Comparison of ENCODE assay signal across 9 mouse cellular contexts in the genomic region with DNA sequence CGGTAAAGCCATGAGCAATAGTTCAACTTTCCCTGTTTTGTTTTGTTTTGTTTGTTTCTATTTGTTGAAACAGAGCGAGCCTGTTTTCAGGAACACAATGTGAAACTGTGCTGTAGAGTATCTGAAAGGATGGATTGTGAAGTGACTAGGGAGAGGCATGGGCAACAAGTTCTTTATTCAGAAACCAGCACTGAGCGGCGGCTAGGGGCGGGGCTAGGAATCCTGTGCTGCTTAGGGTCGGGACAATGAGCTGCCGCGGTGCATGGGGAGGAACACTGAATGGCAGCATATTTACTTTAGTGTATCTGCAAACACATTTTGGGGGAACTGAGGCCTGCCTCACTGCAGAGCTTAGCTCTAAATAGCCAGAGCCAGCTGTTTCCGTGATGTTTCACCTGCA. TPM values are rescaled to one million over a fixed set of nuclear protein-coding genes. Genes with fewer than 3 reads are reported as not detected.
DNase-seq lines count a peak whose midpoint lies in the region; ATAC-seq lines count a peak whose summit lies in the region.
"Had no signal": no experiment of that assay in that cellular context is flagged by ENCODE, and none has a peak within 500 bp of the region (broad histone marks: within the 10 kb centered on the region; RNA-seq: fewer than 3 reads in every experiment).

No protein-coding gene starts in this region.

- no peak overlapping the region for H3K9ac ChIP-seq in intestine, embryonic 14.5 days (ENCODE audit: low read length)
- H3K9ac ChIP-seq in intestine, embryonic 16.5 days (ENCODE audit: low read depth, low read length): no peak overlapping the region
- H3K9ac ChIP-seq in hindbrain, embryonic 14.5 days: no peak overlapping the region
- 0 out of 2 replicates have a peak overlapping the region, but pooled peaks have one; percentile 13 for H3K9ac ChIP-seq in neural tube, embryonic 13.5 days

- 36% methylated on average over 9 of the region's 9 CpGs for WGBS in intestine, embryonic 14.5 days
- 26% methylated on average over 9 of the region's 9 CpGs for WGBS in intestine, embryonic 16.5 days
- WGBS in hindbrain, embryonic 14.5 days: 12% methylated on average over 9 of the region's 9 CpGs
- 15% methylated on average over 9 of the region's 9 CpGs for WGBS in neural tube, embryonic 13.5 days

- no peaks in the 10 kb centered on the region for H3K27me3 ChIP-seq in intestine, embryonic 14.5 days (replicated peaks; ENCODE audit: control insufficient read depth, insufficient read depth, low read length)
- no peaks in the 10 kb centered on the region for H3K27me3 ChIP-seq in intestine, embryonic 16.5 days (replicated peaks; ENCODE audit: control insufficient read depth, insufficient read depth, low read length)
- H3K27me3 ChIP-seq in hindbrain, embryonic 14.5 days (ENCODE audit: control insufficient read depth, insufficient read depth, low read length): no peaks in the 10 kb centered on the region
- no peaks in the 10 kb centered on the region for H3K27me3 ChIP-seq in neural tube, embryonic 13.5 days

- peak overlapping the region; percentile 3; the same call in 1 of the 2 replicates for H3K4me2 ChIP-seq in intestine, embryonic 14.5 days (ENCODE audit: low read length)
- H3K4me2 ChIP-seq in intestine, embryonic 16.5 days (ENCODE audit: low read depth, low read length): no peak overlapping the region
- peak overlapping the region; percentile 45 for H3K4me2 ChIP-seq in hindbrain, embryonic 14.5 days (replicated peaks)
- peak overlapping the region; percentile 47 for H3K4me2 ChIP-seq in neural tube, embryonic 13.5 days

- H3K9me3 ChIP-seq in intestine, embryonic 14.5 days (ENCODE audit: control insufficient read depth, low read length): no peaks in the 10 kb centered on the region
- no peaks in the 10 kb centered on the region for H3K9me3 ChIP-seq in intestine, embryonic 16.5 days (ENCODE audit: control insufficient read depth, low read length)
- no peaks in the 10 kb centered on the region for H3K9me3 ChIP-seq in hindbrain, embryonic 14.5 days (ENCODE audit: control insufficient read depth, low read length)
- no peaks in the 10 kb centered on the region for H3K9me3 ChIP-seq in neural tube, embryonic 13.5 days

- DNase-seq in intestine, embryonic 14.5 days (ENCODE audit: low spot score): no peak
- DNase-seq in embryo, embryonic 11 days: peak; percentile 69
- peak; percentile 47 for DNase-seq in hindbrain, embryonic 14.5 days (ENCODE audit: low spot score)
- no peak for DNase-seq in adrenal gland, postnatal 10 days
- no peak for DNase-seq in B cell, adult 2 months
- no peak for DNase-seq in adrenal gland, postnatal 25 days
- DNase-seq: lung, postnatal 4 days had no signal

- no peaks in the 10 kb centered on the region for H3K4me1 ChIP-seq in intestine, embryonic 14.5 days (replicated peaks; ENCODE audit: control insufficient read depth, insufficient read depth, low read length)
- no peaks in the 10 kb centered on the region for H3K4me1 ChIP-seq in intestine, embryonic 16.5 days (ENCODE audit: control insufficient read depth, insufficient read depth, low read length)
- peaks cover 21% of the 10 kb centered on the region for H3K4me1 ChIP-seq in hindbrain, embryonic 14.5 days (replicated peaks; ENCODE audit: control insufficient read depth, insufficient read depth, low read length)
- peaks cover 20% of the 10 kb centered on the region for H3K4me1 ChIP-seq in neural tube, embryonic 13.5 days (replicated peaks)

- no peaks in the 10 kb centered on the region for H3K36me3 ChIP-seq in intestine, embryonic 14.5 days (ENCODE audit: control insufficient read depth, insufficient read depth, low read length)
- H3K36me3 ChIP-seq in intestine, embryonic 16.5 days (ENCODE audit: control insufficient read depth, insufficient read depth, low read length): no peaks in the 10 kb centered on the region
- H3K36me3 ChIP-seq in hindbrain, embryonic 14.5 days (replicated peaks; ENCODE audit: control insufficient read depth, insufficient read depth): no peaks in the 10 kb centered on the region
- H3K36me3 ChIP-seq in neural tube, embryonic 13.5 days: no peaks in the 10 kb centered on the region

- H3K4me3 ChIP-seq in intestine, embryonic 14.5 days (ENCODE audit: low read depth, low read length): no peak overlapping the region
- no peak overlapping the region for H3K4me3 ChIP-seq in intestine, embryonic 16.5 days (ENCODE audit: low read length)
- peak overlapping the region; percentile 8; the same call in 1 of the 2 replicates for H3K4me3 ChIP-seq in hindbrain, embryonic 14.5 days (replicated peaks; ENCODE audit: low read length)
- no peak overlapping the region for H3K4me3 ChIP-seq in neural tube, embryonic 13.5 days

- H3K27ac ChIP-seq in intestine, embryonic 14.5 days (ENCODE audit: low read depth): no peak overlapping the region
- no peak overlapping the region for H3K27ac ChIP-seq in intestine, embryonic 16.5 days (ENCODE audit: low read length)
- no peak overlapping the region for H3K27ac ChIP-seq in hindbrain, embryonic 14.5 days
- no peak overlapping the region for H3K27ac ChIP-seq in neural tube, embryonic 13.5 days (replicated peaks)

- ATAC-seq in intestine, embryonic 14.5 days (replicated peaks; ENCODE audit: low FRiP score, low TSS enrichment, low read depth): no peak
- ATAC-seq in intestine, embryonic 16.5 days: no peak
- peak; percentile 82; the same call in 1 of the 2 replicates for ATAC-seq in hindbrain, embryonic 14.5 days (ENCODE audit: low FRiP score)
- ATAC-seq in neural tube, embryonic 13.5 days (ENCODE audit: low read depth): peak; percentile 81

RNA-seq across cellular contexts. Expression of a gene that starts 53.0 kb away (rescaled TPM):
- 0.11 and 0.16 TPM in 2 replicates for polyA plus RNA-seq in intestine, embryonic 14.5 days (2014; fragmentation: Nextera tagmentation; extraction: Ambion mirVana)
- 0.32 and 0.36 TPM in 2 replicates for polyA plus RNA-seq in intestine, embryonic 16.5 days (2015; fragmentation: Nextera tagmentation; extraction: Ambion mirVana)
- 4.4 and 5.5 TPM in 2 replicates for polyA plus RNA-seq in hindbrain, embryonic 14.5 days (2014; fragmentation: Nextera tagmentation; extraction: Ambion mirVana)
- polyA plus RNA-seq in neural tube, embryonic 13.5 days (2015; fragmentation: Nextera tagmentation; extraction: Ambion mirVana): 3.6 and 4.1 TPM in 2 replicates
- 1 to 10 TPM; 4.4 to 4.5 TPM for total RNA-seq in adrenal gland, postnatal 10 days (2021)
- 1.4 and 1.5 TPM in 2 replicates for total RNA-seq in adrenal gland, postnatal 25 days (2021)

Comparison
In these comparisons a context has a peak if more than half of its experiments do, and no peak if none do; other contexts are left out.
1. ATAC-seq: peak in hindbrain, embryonic 14.5 days (single experiment) and neural tube, embryonic 13.5 days (single experiment); none in intestine, embryonic 14.5 days (single experiment) and intestine, embryonic 16.5 days (single experiment).
2. DNase-seq: peak in embryo, embryonic 11 days (single experiment) and hindbrain, embryonic 14.5 days (single experiment); none in intestine, embryonic 14.5 days (single experiment), adrenal gland, postnatal 10 days (single experiment), B cell, adult 2 months (0 of 2) and adrenal gland, postnatal 25 days (single experiment).